Mouse (Mus musculus) kidney, adult 2 months (tissue): Measurements from ENCODE around the gene Wap. TPM values are rescaled to one million over a fixed set of nuclear protein-coding genes. Genes with fewer than 3 reads are reported as not detected.

ENCODE experiments used
- DNase-seq: peaks from one replicate; pipeline ENCODE4 v3.0.0; 2021
- H3K27ac ChIP-seq: fragments of 200-500 bp; 2 replicates; pipeline ENCODE4 v1.5.1; 2012; ENCODE audit warnings: low read depth, low read length, control low read depth, inconsistent platforms; ENCODE audit not compliant: insufficient read depth
- H3K27me3 ChIP-seq: fragments of 200-500 bp; replicated peaks from 2 replicates; pipeline ENCODE4 v1.6.1; 2012; ENCODE audit warnings: mild to moderate bottlenecking, moderate library complexity, low read length, inconsistent platforms; ENCODE audit not compliant: control insufficient read depth, insufficient read depth
- H3K36me3 ChIP-seq: fragments of 200-500 bp; 2 replicates; pipeline ENCODE4 v1.6.1; 2012; ENCODE audit warnings: mild to moderate bottlenecking, moderate library complexity, low read length, inconsistent platforms; ENCODE audit not compliant: control insufficient read depth, insufficient read depth
- H3K4me1 ChIP-seq: fragments of 200-500 bp; 2 replicates; pipeline ENCODE4 v1.6.1; 2011; ENCODE audit warnings: low read length; ENCODE audit not compliant: control insufficient read depth, insufficient read depth
- H3K4me3 ChIP-seq: fragments of 200-500 bp; 2 replicates; pipeline ENCODE4 v1.5.1; 2011; ENCODE audit warnings: mild to moderate bottlenecking, low read depth, low read length, control low read depth; ENCODE audit not compliant: insufficient read depth
- CTCF ChIP-seq: fragments of 200-500 bp; conservative IDR thresholded peaks from 2 replicates; pipeline ENCODE4 v1.5.1; 2011; ENCODE audit warnings: low read depth, mild to moderate bottlenecking, control low read depth, low read length, moderate library complexity, mixed read lengths; ENCODE audit not compliant: insufficient read depth, insufficient read length
- POLR2A ChIP-seq: fragments of 200-500 bp; IDR thresholded peaks from one replicate; pipeline ENCODE4 v1.6.1; 2011; ENCODE audit warnings: low read depth, low read length, control low read depth
- WGBS: fragments of 180-500 bp; shearing (Covaris S2); methylation state at CpG from one replicate; pipeline ENCODE4 v1.1.7; 2018; 5-methylcytosine and 5-hydroxymethylcytosine counted together
- polyA plus RNA-seq: library from polyadenylated mRNA; depleted of rRNA; stranded (reverse); fragments of >200 nt; gene quantifications from 2 replicates; pipeline ENCODE4 v1.2.3, GENCODE M21; 2012

Gene Wap
- polyA plus RNA-seq, 1 experiment, result not detected

DNA sequence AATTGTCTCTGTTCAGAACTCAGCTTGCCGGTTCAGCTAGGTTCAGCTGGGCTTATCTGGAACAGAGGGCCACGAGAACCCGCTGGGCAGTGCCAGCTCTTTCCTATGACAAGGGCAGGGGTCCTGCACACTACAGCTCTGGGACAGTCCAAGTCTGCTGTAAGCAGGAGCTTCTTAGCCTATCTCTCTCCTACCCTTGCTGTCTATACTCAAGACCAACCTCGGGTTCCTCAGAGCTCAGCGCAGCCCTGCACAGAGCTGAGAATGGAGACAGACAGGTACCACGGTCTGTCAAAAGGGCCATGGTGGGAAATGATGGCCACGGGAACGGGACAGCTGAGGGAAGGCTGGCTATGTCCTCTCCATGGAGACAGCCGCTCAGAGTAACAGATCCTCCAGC is 35.2 kb downstream of the Wap start:
- no peak overlapping the region for H3K4me3 ChIP-seq
- 75% methylated on average over 9 of the region's 9 CpGs for WGBS
- no peaks in the 10 kb centered on the region for H3K36me3 ChIP-seq
- H3K27me3 ChIP-seq, result no peaks in the 10 kb centered on the region
- no peak for DNase-seq
- TF ChIP-seq POLR2A (no peak), CTCF (no peak)
- no peak overlapping the region for H3K27ac ChIP-seq
- H3K4me1 ChIP-seq, result no peaks in the 10 kb centered on the region; the same call in 1 of the 2 replicates

DNA sequence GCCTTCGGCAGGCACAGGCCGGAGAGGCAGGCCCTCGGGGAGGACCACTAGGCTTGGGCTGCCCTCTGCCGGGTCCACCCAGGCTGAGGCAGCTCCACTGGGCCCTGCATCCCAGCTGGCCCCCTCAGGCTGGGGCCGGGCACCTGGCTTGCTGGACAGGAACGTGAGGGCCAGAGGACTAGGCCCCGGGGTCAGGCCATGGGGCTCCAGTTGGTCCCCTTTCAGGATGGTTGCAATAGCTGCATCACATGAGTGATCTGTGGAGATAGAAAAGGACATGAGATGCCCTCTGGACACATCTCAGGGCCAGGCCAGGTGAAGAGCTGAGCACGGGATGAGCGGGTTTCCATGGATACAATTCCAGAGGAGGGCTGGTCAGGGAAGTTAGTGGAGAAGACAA is 35.8 kb downstream of the Wap start:
- no peak for DNase-seq
- TF ChIP-seq CTCF (no peak), POLR2A (no peak)
- no peaks in the 10 kb centered on the region for H3K27me3 ChIP-seq
- 75% methylated on average over 9 of the region's 9 CpGs for WGBS
- no peak overlapping the region for H3K27ac ChIP-seq
- H3K36me3 ChIP-seq, result no peaks in the 10 kb centered on the region
- H3K4me1 ChIP-seq, result no peaks in the 10 kb centered on the region; the same call in 1 of the 2 replicates
- no peak overlapping the region for H3K4me3 ChIP-seq

DNA sequence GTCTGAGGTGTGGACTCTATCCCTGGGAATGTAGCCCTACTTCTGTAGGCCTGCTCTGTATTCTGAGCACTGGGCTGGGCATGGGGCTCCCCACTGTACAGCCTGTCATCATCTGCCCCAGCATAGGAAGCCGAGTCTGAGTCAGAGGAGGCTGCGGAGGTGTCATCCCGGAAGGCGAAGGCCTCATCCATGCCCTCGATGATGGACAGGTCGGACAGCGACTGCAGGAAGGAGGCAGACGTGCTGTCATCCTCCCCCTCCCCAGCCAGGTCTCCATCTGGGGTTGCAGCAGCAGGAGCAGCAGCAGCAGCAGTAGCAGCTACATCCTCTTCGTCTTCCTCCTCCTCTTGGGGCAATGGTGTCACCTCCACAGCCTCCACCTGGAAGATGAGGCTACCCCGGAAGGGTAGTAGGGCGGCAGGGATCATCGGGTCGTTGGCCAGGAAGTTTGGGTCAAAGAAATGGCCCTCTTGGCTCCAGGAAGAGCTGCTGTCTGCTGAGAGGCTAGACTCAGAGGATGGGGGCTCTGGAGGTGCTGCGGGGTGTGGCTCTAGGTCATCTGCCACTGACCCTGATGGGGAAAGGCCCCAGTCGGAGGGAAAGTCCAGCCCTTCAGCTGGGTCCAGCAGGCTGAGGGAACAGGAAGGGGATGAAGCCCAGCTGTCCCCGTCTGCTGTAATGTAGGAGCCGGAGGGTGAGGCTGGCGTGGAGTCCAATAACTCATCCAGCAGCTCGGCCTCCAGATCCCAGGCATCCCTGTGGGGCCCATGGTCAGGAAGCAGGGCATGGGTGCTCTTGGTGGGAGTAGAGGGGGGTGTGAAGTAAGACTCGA is 36.6 kb downstream of the Wap start:
- 40% methylated on average over 20 of the region's 20 CpGs for WGBS
- H3K27ac ChIP-seq, result no peak overlapping the region
- no peak for DNase-seq
- no peaks in the 10 kb centered on the region; the same call in 1 of the 2 replicates for H3K4me1 ChIP-seq
- H3K4me3 ChIP-seq, result no peak overlapping the region
- H3K27me3 ChIP-seq, result no peaks in the 10 kb centered on the region
- TF ChIP-seq CTCF (no peak), POLR2A (no peak)
- no peaks in the 10 kb centered on the region for H3K36me3 ChIP-seq

DNA sequence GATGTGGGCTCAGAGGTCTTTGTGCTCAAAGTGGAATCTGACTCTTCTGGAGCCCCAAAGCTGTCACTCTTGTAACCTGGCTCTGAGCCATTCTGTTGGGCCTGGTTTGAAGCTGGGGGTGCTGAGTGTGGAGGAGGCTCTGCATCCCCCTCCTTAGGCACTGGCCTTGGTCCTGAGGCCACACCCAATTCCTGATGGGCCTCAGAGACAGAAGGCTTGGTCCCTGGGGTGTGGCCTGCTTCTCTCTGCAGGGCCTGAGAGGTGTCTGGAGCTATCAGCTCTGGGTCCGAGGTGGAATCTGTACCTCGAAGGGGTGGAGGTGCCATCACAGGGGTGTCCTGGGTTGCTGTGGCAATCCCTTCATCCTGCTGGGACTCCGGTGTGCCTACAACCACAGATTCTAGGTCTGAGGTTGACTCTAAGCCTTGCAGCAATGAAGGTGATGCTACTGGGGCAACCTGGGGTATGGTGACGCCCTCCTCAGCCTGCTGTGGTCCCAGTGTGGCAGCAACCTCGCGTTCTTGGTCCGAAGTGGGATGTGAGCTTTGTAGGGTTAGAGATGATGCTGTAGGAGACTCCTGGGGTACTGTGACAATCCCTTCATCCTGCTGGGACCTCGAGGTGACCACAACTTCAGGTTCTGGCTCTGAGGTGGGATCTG is 38.0 kb downstream of the Wap start:
- TF ChIP-seq POLR2A (no peak), CTCF (no peak)
- no peaks in the 10 kb centered on the region for H3K27me3 ChIP-seq
- DNase-seq, result no peak
- WGBS, result 90% methylated on average over 8 of the region's 8 CpGs
- H3K4me1 ChIP-seq, result no peaks in the 10 kb centered on the region
- H3K27ac ChIP-seq, result no peak overlapping the region
- H3K4me3 ChIP-seq, result no peak overlapping the region
- H3K36me3 ChIP-seq, result no peaks in the 10 kb centered on the region

DNA sequence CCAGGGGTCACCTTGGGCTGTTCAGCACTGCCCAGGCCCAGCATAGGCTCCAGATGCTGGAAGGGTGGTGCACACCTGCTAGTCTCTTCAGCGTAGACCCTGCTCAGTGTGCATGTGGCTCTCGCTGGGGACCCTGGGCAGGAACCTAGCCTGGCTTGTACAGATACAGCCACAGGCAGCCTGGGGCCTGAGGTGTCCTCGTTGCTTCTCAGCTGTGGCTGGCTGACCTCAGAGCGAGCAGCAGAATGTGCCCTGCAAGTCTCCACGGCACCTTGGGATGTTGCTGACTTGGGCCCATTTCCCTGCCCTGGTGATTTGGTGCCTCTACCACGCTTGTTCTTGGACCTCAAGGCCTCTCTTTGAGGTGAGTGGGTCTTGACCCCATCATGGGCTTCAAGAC is 38.6 kb downstream of the Wap start:
- no peaks in the 10 kb centered on the region for H3K4me1 ChIP-seq
- no peaks in the 10 kb centered on the region for H3K36me3 ChIP-seq
- TF ChIP-seq POLR2A, result no peak
- no peak for TF ChIP-seq CTCF
- no peak overlapping the region for H3K4me3 ChIP-seq
- no peak overlapping the region for H3K27ac ChIP-seq
- 88% methylated on average over 6 of the region's 6 CpGs for WGBS
- no peaks in the 10 kb centered on the region for H3K27me3 ChIP-seq
- DNase-seq, result no peak

DNA sequence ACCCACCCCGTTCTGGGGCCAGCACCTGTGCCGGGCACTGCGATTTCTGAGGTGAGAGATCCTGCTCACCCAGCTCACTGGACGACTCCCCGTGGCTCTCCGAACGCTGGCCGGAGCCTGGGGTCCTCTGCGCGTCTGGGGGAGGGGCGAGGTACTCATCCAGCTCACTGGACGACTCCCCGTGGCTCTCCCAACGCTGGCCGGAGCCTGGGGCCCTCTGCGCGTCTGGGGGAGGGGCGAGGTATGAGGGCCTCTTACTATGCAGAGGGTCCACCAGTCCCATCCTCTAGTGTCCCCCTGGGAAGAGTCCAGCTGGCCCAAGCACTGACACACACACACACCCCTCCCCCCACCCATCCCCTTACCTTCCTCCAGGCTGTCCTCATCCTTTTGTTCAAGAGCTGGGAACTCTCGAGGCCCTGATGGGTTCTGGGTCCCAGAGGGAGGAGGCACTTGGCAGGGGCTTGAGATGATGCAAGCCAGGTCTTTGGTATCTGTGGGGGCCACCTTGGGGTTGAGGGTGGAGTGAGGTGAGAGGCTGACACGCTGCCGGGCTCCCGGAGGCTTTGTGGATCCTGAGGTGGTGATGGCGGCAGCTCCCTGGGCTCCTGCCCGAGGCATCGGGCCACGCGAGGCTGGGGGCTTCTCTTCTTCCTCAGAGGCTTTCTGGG is 39.3 kb downstream of the Wap start:
- Histone ChIP-seq H3K36me3 (no peaks in the 10 kb centered on the region), H3K4me1 (no peaks in the 10 kb centered on the region), H3K27me3 (no peaks in the 10 kb centered on the region), H3K4me3 (no peak overlapping the region), H3K27ac (no peak overlapping the region)
- WGBS, result 48% methylated on average over 27 of the region's 27 CpGs
- no peak for TF ChIP-seq POLR2A
- no peak for TF ChIP-seq CTCF
- no peak for DNase-seq

DNA sequence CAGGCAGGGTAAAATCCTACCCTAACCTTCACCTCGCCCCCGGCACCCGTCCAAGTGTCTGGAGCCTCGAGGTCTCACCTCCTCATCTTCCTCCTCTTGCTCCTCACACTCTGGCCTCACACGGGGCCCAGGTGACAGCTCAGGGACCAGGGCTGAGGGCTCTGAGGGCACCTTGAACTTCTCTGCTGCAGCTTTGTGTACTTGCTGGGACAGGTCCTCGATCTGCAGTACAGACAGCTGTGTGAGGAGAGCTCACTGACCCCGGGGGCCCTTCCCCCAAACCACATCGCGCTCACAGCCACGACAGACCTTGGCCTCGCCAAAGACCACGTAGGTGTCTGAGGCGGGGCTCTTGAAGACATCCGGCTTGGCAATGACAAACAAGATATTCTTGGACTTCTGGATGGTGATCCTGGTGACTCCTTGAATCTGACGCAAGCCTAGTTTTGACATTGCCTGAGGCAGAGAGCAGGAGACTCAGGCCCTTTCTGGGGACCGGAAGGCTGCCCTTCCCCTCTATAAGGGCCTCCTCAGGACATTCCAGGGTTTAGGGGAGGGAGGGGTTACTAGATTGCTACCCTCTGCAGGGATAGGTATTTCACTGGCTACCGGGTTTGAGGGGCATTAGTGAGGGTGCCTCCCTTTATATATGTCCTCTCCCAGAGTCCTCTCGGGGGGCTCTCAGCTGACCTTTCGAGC is 40.1 kb downstream of the Wap start:
- TF ChIP-seq POLR2A (no peak), CTCF (no peak)
- Histone ChIP-seq H3K27me3 (no peaks in the 10 kb centered on the region), H3K27ac (no peak overlapping the region), H3K36me3 (no peaks in the 10 kb centered on the region), H3K4me1 (no peaks in the 10 kb centered on the region), H3K4me3 (no peak overlapping the region)
- 68% methylated on average over 19 of the region's 19 CpGs for WGBS
- no peak for DNase-seq
